Mouse (Mus musculus) telencephalon, adult 2 months (tissue): ENCODE measurements around the gene Gja10.

Experiments
- DNase-seq: peaks from one replicate; pipeline ENCODE4 v3.0.0-alpha.2; 2011; ENCODE audit warnings: low read depth, low spot score

Gene Gja10

GRCm38 (mm10) chr4:32560724-32561554, 41.6 kb downstream of the Gja10 start:
- DNase-seq: no peak

- DNase-seq: no peak
Observed at GRCm38 (mm10) chr4:32560246-32560645, 42.3 kb downstream of the Gja10 start.

GRCm38 (mm10) chr4:32555506-32555905, 47.1 kb downstream of the Gja10 start:
- DNase-seq: no peak

GRCm38 (mm10) chr4:32551337-32551736, 51.2 kb downstream of the Gja10 start:
- no peak for DNase-seq

- no peak for DNase-seq
Observed at GRCm38 (mm10) chr4:32549150-32549549, 53.4 kb downstream of the Gja10 start.
